32 mouse cellular contexts compared by ENCODE assay signal in genomic region chr1:46006790-46007189, GRCm38 (mm10).
"Had no signal": no experiment of that assay in that cellular context is flagged by ENCODE, and none has a peak within 500 bp of the region (broad histone marks: within the 10 kb centered on the region; RNA-seq: fewer than 3 reads in every experiment).

No protein-coding gene starts in this region.

- ATAC-seq: hindbrain, postnatal 0 days; inflammation-experienced regulatory T-cells, adult 6 months had no signal

- H3K4me1 ChIP-seq: heart, embryonic 10.5 days; heart, embryonic 15.5 days; hindbrain, embryonic 10.5 days; hindbrain, embryonic 12.5 days; hindbrain, embryonic 13.5 days; hindbrain, embryonic 15.5 days; kidney, embryonic 15.5 days had no signal

- H3K9ac ChIP-seq: heart, embryonic 12.5 days; heart, embryonic 13.5 days; heart, embryonic 15.5 days; hindbrain, embryonic 12.5 days; hindbrain, embryonic 13.5 days; hindbrain, embryonic 14.5 days; hindbrain, embryonic 15.5 days; kidney, embryonic 15.5 days had no signal

- H3K4me2 ChIP-seq: heart, embryonic 11.5 days; heart, embryonic 12.5 days; heart, embryonic 13.5 days; heart, embryonic 15.5 days; hindbrain, embryonic 12.5 days; hindbrain, embryonic 13.5 days; hindbrain, embryonic 14.5 days; hindbrain, embryonic 15.5 days; kidney, embryonic 15.5 days had no signal

- H3K27ac ChIP-seq: heart, embryonic 10.5 days; heart, embryonic 13.5 days; heart, embryonic 15.5 days; hindbrain, embryonic 10.5 days; hindbrain, embryonic 12.5 days; hindbrain, embryonic 13.5 days; hindbrain, embryonic 14.5 days; hindbrain, embryonic 15.5 days; hindbrain, postnatal 0 days; kidney, embryonic 15.5 days; kidney, postnatal 0 days; layer of hippocampus, adult 2 months; left cerebral cortex, adult 2 months had no signal

- H3K9me3 ChIP-seq: heart, embryonic 10.5 days; heart, embryonic 12.5 days; heart, embryonic 13.5 days; heart, embryonic 15.5 days; hindbrain, embryonic 10.5 days; hindbrain, embryonic 12.5 days; hindbrain, embryonic 13.5 days; hindbrain, embryonic 15.5 days; kidney, embryonic 15.5 days had no signal

- H3K36me3 ChIP-seq: heart, embryonic 10.5 days; heart, embryonic 12.5 days; heart, embryonic 13.5 days; heart, embryonic 15.5 days; hindbrain, embryonic 10.5 days; hindbrain, embryonic 12.5 days; hindbrain, embryonic 13.5 days; hindbrain, embryonic 15.5 days; kidney, embryonic 15.5 days had no signal

- H3K4me3 ChIP-seq: heart, embryonic 10.5 days; heart, embryonic 12.5 days; heart, embryonic 13.5 days; heart, embryonic 15.5 days; hindbrain, embryonic 10.5 days; hindbrain, embryonic 12.5 days; hindbrain, embryonic 13.5 days; hindbrain, embryonic 15.5 days; kidney, embryonic 15.5 days; layer of hippocampus, adult 2 months; left cerebral cortex, adult 2 months had no signal

- DNase-seq: heart, postnatal 10 days; heart, postnatal 14 days; heart, postnatal 36 days; heart, postnatal 4 days; kidney, adult 11 months; kidney, adult 18-20 months; kidney, adult 2 months; kidney, adult 8-10 months; kidney, adult 9 months; kidney, postnatal 10 days; kidney, postnatal 14 days; kidney, postnatal 25 days; kidney, postnatal 36 days; kidney, postnatal 4 days; layer of hippocampus, adult 9-11 months; layer of hippocampus, postnatal 36 days had no signal

- H3K27me3 ChIP-seq: heart, embryonic 12.5 days; heart, embryonic 13.5 days; heart, embryonic 15.5 days; hindbrain, embryonic 12.5 days; hindbrain, embryonic 13.5 days; hindbrain, embryonic 15.5 days; kidney, embryonic 15.5 days had no signal
